Mouse (Mus musculus) cerebellum, postnatal 25 days (tissue): ENCODE measurements around the gene Tap2.
A peak's percentile ranks its signal among the peaks of the same experiment; 100 is the strongest.

ENCODE experiments used
- DNase-seq, 2 experiments: peaks; one replicate each; pipeline ENCODE4 v3.0.0; 2021; ENCODE audit warnings: mixed read lengths in 2 of 2

Gene Tap2

DNA sequence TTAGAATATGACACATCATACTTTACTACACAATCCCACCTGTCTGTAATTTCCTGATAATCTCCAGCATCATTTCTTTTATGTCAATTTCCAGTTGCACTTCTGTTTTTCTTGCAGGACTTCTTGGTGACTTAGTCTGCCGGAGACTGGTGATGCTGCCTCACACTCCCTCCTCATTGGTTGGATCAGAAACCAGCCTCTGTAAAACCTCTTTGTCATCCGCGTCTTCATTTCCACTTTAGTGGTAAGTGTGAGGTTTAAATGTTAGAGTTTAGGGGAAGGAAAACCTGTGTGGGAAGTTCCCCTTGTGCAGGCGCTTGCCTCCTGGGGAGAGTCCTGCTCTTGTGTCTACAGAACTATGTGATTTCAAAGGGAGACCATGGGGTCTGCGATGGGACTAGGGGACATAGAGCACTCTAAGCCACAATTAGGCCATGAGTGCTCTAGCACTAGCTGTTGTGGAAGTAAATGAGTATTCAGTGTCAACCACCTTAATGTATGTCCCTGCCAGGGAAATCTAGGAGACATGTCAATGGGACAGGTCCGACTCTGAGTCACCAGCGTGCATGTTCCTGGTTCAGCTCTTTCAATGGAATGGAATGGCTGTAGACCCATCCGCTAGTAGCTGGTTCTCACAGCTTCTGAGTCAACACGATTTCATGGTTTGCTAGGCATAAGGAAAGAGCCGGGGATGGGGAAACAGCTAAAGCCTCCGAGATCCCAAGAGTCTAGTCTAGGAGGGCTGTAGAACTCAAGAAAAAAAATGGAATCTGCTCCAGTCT lies 54.5 kb downstream of the Tap2 start, which contains the start of gene H2-Ab1:
H2-Ab1 (plus strand) TSS at position 96 of the 782 bp plus-strand sequence.
- peak; percentile 53 to 69 for DNase-seq

- no peak for DNase-seq
These were observed 57.2 kb downstream of the Tap2 start for GRCm38 (mm10) chr17:34260551-34260950.

GRCm38 (mm10) chr17:34261502-34261901 lies 58.2 kb downstream of the Tap2 start:
- peak; percentile 31 to 62 for DNase-seq

DNA sequence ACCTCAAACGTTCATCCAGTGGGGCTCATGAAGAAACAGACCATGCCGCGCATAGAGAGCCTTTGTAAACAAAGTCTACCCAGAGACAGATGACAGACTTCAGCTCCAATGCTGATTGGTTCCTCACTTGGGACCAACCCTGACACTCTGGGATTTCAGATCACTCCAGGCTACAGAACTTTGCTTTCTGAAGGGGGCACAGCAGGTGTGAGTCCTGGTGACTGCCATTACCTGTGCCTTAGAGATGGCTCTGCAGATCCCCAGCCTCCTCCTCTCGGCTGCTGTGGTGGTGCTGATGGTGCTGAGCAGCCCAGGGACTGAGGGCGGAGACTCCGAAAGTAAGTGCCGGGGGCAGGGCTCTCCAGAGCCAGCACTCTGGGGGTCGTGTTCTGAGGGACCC lies 59.7 kb downstream of the Tap2 start:
- peak; percentile 56 to 76 for DNase-seq

- peak in 1 of 2 experiments; percentile 10 for DNase-seq
These were observed 60.6 kb downstream of the Tap2 start for GRCm38 (mm10) chr17:34263811-34264371.

GRCm38 (mm10) chr17:34264452-34265351 lies 61.4 kb downstream of the Tap2 start:
- DNase-seq: peak in 1 of 2 experiments; percentile 20
